ENCODE assay signal across 27 mouse cellular contexts in genomic region chrX:21716885-21717284, GRCm38 (mm10). TPM values are rescaled to one million over a fixed set of nuclear protein-coding genes. Genes with fewer than 3 reads are reported as not detected.
DNase-seq lines count a peak whose midpoint lies in the region; ATAC-seq and TF ChIP-seq lines count a peak whose summit lies in the region.
"Had no signal": no experiment of that assay in that cellular context is flagged by ENCODE, and none has a peak within 500 bp of the region (broad histone marks: within the 10 kb centered on the region; RNA-seq: fewer than 3 reads in every experiment).

No protein-coding gene starts in this region.

- no peak for ATAC-seq in lung, postnatal 0 days
- ATAC-seq: activated CD4-positive, CD25-positive, alpha-beta regulatory T cell, adult 4 months; forebrain, embryonic 13.5 days; forebrain, embryonic 15.5 days; forebrain, postnatal 0 days; Patski had no signal

- H3K4me3 ChIP-seq in lung, postnatal 0 days (ENCODE audit: low read depth, low read length) = no peak overlapping the region
- H3K4me3 ChIP-seq in lung, adult 2 months (replicated peaks; ENCODE audit: extremely low read depth, low read depth, low read length) = no peak overlapping the region
- H3K4me3 ChIP-seq: embryonic facial prominence, embryonic 13.5 days; embryonic facial prominence, embryonic 15.5 days; erythroblast, embryonic 14.5 days; forebrain, embryonic 13.5 days; forebrain, embryonic 15.5 days had no signal

- TF ChIP-seq POLR2A in lung, adult 2 months (IDR thresholded peaks at IDR 0.05; ENCODE audit: borderline replicate concordance, extremely low read depth, low read depth, low read length) = no peak

- 54% methylated on average over 2 of the region's 2 CpGs for WGBS in lung, postnatal 0 days
- WGBS in lung, adult 2 months = 82% methylated on average over 2 of the region's 2 CpGs

- no peak overlapping the region for H3K4me2 ChIP-seq in lung, postnatal 0 days (replicated peaks; ENCODE audit: low read depth, low read length)
- H3K4me2 ChIP-seq: embryonic facial prominence, embryonic 13.5 days; embryonic facial prominence, embryonic 15.5 days; forebrain, embryonic 13.5 days; forebrain, embryonic 15.5 days had no signal

- peak; percentile 51 for TF ChIP-seq EP300 in lung, postnatal 0 days (IDR thresholded peaks at IDR 0.05)

- H3K27me3 ChIP-seq in lung, postnatal 0 days (replicated peaks; ENCODE audit: insufficient read depth, low read length) = no peaks in the 10 kb centered on the region
- H3K27me3 ChIP-seq: embryonic facial prominence, embryonic 13.5 days; embryonic facial prominence, embryonic 15.5 days; forebrain, embryonic 13.5 days; forebrain, embryonic 15.5 days had no signal

- H3K9ac ChIP-seq in lung, postnatal 0 days (replicated peaks; ENCODE audit: low read depth) = no peak overlapping the region
- H3K9ac ChIP-seq: embryonic facial prominence, embryonic 13.5 days; embryonic facial prominence, embryonic 15.5 days; forebrain, embryonic 13.5 days; forebrain, embryonic 15.5 days; forebrain, postnatal 0 days had no signal

- TF ChIP-seq CTCF in lung, postnatal 0 days (IDR thresholded peaks at IDR 0.05) = no peak
- TF ChIP-seq CTCF in lung, adult 2 months (IDR thresholded peaks at IDR 0.05; ENCODE audit: insufficient read depth, low read length) = no peak

- H3K9me3 ChIP-seq in lung, postnatal 0 days (ENCODE audit: low read length) = no peaks in the 10 kb centered on the region
- H3K9me3 ChIP-seq: embryonic facial prominence, embryonic 13.5 days; embryonic facial prominence, embryonic 15.5 days; forebrain, embryonic 13.5 days; forebrain, embryonic 15.5 days had no signal

- H3K4me1 ChIP-seq in lung, postnatal 0 days (ENCODE audit: insufficient read depth, low read depth, low read length) = no peaks in the 10 kb centered on the region
- H3K4me1 ChIP-seq in lung, adult 2 months (ENCODE audit: control insufficient read depth, insufficient read depth, low read length) = no peaks in the 10 kb centered on the region
- H3K4me1 ChIP-seq: embryonic facial prominence, embryonic 13.5 days; embryonic facial prominence, embryonic 15.5 days; forebrain, embryonic 13.5 days; forebrain, embryonic 15.5 days had no signal

- DNase-seq in lung, postnatal 0 days (ENCODE audit: low spot score) = peak; percentile 56
- no peak for DNase-seq in lung, adult 2 months
- peak; percentile 19 for DNase-seq in fat pad, adult 2 months (ENCODE audit: extremely low read depth, low read depth, low spot score)
- DNase-seq in urinary bladder, adult 2 months (ENCODE audit: low spot score) = no peak
- no peak for DNase-seq in thymus, postnatal 0 days (ENCODE audit: low spot score)
- DNase-seq: adrenal gland, adult 2 months; adrenal gland, postnatal 10 days; adrenal gland, postnatal 25 days; cerebellum, adult 11 months; cerebellum, adult 18-20 months; cerebellum, adult 8-10 months; cerebellum, adult 9-11 months; cerebellum, postnatal 14 days; cerebellum, postnatal 36 days; embryo, embryonic 11 days; forebrain, postnatal 0 days had no signal

- no peak overlapping the region for H3K27ac ChIP-seq in lung, postnatal 0 days (ENCODE audit: low read length)
- H3K27ac ChIP-seq: embryonic facial prominence, embryonic 13.5 days; embryonic facial prominence, embryonic 15.5 days; forebrain, embryonic 13.5 days; forebrain, embryonic 15.5 days had no signal

- H3K36me3 ChIP-seq in lung, postnatal 0 days (ENCODE audit: insufficient read depth, low read length) = no peaks in the 10 kb centered on the region
- H3K36me3 ChIP-seq: embryonic facial prominence, embryonic 13.5 days; embryonic facial prominence, embryonic 15.5 days; forebrain, embryonic 15.5 days had no signal

RNA-seq across cellular contexts. Expression of gene Slc6a14, which starts 2.2 kb away (rescaled TPM):
- 73.0 and 85.9 TPM in 2 replicates for polyA plus RNA-seq in lung, postnatal 0 days (2015; fragmentation: Nextera tagmentation; extraction: Ambion mirVana)
- 3.2 and 7.4 TPM in 2 replicates for polyA plus RNA-seq in lung, adult 2 months (2012; rRNA removed)
- not detected in 2 replicates for polyA plus RNA-seq in urinary bladder, adult 2 months (2012; rRNA removed)
- 0.32 and 1.1 TPM in 2 replicates for polyA plus RNA-seq in thymus, postnatal 0 days (2015; fragmentation: Nextera tagmentation; extraction: Ambion mirVana)
- polyA plus RNA-seq: activated CD4-positive, CD25-positive, alpha-beta regulatory T cell, adult 4 months; adrenal gland, adult 2 months; C2C12; erythroblast, embryonic 14.5 days; forebrain, embryonic 11.5 days; forebrain, embryonic 13.5 days; forebrain, embryonic 15.5 days; forebrain, postnatal 0 days; Patski had no signal

RNA-seq across cellular contexts. Expression of gene Gm28269, which starts 28.0 kb away (rescaled TPM):
- polyA plus RNA-seq in lung, postnatal 0 days (2015; fragmentation: Nextera tagmentation; extraction: Ambion mirVana) = 0.31 TPM in 1 of 2 replicates, not detected in the other
- not detected in 2 replicates for polyA plus RNA-seq in lung, adult 2 months (2012; rRNA removed)
- polyA plus RNA-seq in urinary bladder, adult 2 months (2012; rRNA removed) = not detected in 2 replicates
- polyA plus RNA-seq in thymus, postnatal 0 days (2015; fragmentation: Nextera tagmentation; extraction: Ambion mirVana) = not detected in 2 replicates
- polyA plus RNA-seq: activated CD4-positive, CD25-positive, alpha-beta regulatory T cell, adult 4 months; adrenal gland, adult 2 months; brain, embryonic 14.5 days; C2C12; embryonic facial prominence, embryonic 11.5 days; embryonic facial prominence, embryonic 13.5 days; embryonic facial prominence, embryonic 15.5 days; erythroblast, embryonic 14.5 days; forebrain, embryonic 11.5 days; forebrain, embryonic 13.5 days; forebrain, embryonic 15.5 days; forebrain, postnatal 0 days; Patski had no signal

Comparison
In these comparisons a context has a peak if more than half of its experiments do, and no peak if none do; other contexts are left out.
1. DNase-seq: peak in lung, postnatal 0 days (single experiment) and fat pad, adult 2 months (single experiment); none in lung, adult 2 months (single experiment), urinary bladder, adult 2 months (single experiment) and thymus, postnatal 0 days (single experiment).